Mouse (Mus musculus): Measurements from ENCODE around the gene Doc2a.

GRCm38 (mm10) chr7:126801057-126801422 lies 46.2 kb upstream of the Doc2a start:
- no peak for TF ChIP-seq CTCF (IDR thresholded peaks at IDR 0.05; ENCODE audit: low read depth)
- no peak for TF ChIP-seq EP300 (optimal IDR thresholded peaks at IDR 0.05)
